Mouse (Mus musculus): ENCODE results near the gene Ndfip2. TPM values are rescaled to one million over a fixed set of nuclear protein-coding genes. Genes with fewer than 3 reads are reported as not detected.

The Ndfip2 gene
- polyA plus RNA-seq, 1 experiment from 2014 or later: 35.3 TPM

DNA sequence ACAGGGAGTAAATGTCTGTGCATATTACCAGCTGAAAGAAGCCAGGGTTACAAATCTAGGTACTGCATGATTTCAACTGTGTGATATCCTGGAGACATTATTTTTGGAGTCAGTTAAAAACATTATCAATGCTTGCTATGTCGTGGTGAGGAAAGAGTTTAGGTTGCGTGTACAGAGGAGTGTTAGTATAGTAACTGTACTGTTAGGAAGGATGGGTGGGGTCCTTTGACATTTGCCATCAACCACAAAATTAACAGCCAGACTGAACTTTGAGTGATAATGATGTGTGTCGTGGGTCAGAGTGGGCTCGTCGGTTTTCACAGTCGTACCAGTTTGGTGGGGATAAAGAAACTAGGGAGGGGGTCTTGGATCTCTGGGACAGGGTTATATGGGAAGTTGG, 13.7 kb downstream of the Ndfip2 start:
- Histone ChIP-seq H3K9me3 (ENCODE audit: control insufficient read depth, low read length) (no peaks in the 10 kb centered on the region), H3K36me3 (ENCODE audit: control insufficient read depth, insufficient read depth, low read length) (no peaks in the 10 kb centered on the region; the same call in 1 of the 2 replicates), H3K9ac (ENCODE audit: low read depth, low read length) (no peak overlapping the region), H3K4me3 (ENCODE audit: low read depth, low read length) (no peak overlapping the region), H3K4me2 (no peak overlapping the region), H3K27me3 (replicated peaks; ENCODE audit: control insufficient read depth, insufficient read depth, low read length) (no peaks in the 10 kb centered on the region), H3K4me1 (replicated peaks; ENCODE audit: control insufficient read depth, insufficient read depth, low read length) (peaks cover 4% of the 10 kb centered on the region; the same call in 1 of the 2 replicates), H3K27ac (ENCODE audit: low read depth, low read length) (no peak overlapping the region)
- 51% methylated on average over 6 of the region's 6 CpGs for WGBS
- DNase-seq (ENCODE audit: low spot score) (no peak), ATAC-seq (replicated peaks; ENCODE audit: low FRiP score) (0 out of 2 replicates have a peak, but pooled peaks have one; percentile 39)

DNA sequence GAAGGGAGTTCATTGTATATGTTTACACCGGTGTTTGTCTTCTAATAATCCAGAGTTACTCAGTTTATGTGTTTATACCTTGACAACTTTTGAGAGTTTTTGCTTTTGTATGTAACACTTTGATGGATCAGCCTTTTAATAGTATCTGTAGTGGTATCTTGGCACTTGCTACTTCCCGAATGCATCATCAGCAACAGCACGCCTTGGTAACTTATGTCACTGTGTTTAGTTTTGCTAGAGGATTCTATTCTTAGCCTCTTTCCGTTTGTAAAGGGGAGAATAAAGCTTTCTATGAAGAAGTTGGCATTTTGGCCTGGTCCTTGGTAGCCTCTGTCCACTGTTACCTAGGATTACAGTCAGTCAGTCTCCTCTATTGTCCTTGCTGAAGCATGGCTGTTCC, 14.2 kb downstream of the Ndfip2 start:
- H3K27ac ChIP-seq (ENCODE audit: low read depth, low read length): no peak overlapping the region
- DNase-seq (ENCODE audit: low spot score) (no peak), ATAC-seq (replicated peaks; ENCODE audit: low FRiP score) (no peak)
- no peak overlapping the region for H3K9ac ChIP-seq (ENCODE audit: low read depth, low read length)
- no peaks in the 10 kb centered on the region for H3K27me3 ChIP-seq (replicated peaks; ENCODE audit: control insufficient read depth, insufficient read depth, low read length)
- no peak overlapping the region for H3K4me3 ChIP-seq (ENCODE audit: low read depth, low read length)
- no peaks in the 10 kb centered on the region; the same call in 1 of the 2 replicates for H3K36me3 ChIP-seq (ENCODE audit: control insufficient read depth, insufficient read depth, low read length)
- 81% methylated on average over 4 of the region's 4 CpGs for WGBS
- H3K4me2 ChIP-seq: no peak overlapping the region
- H3K9me3 ChIP-seq (ENCODE audit: control insufficient read depth, low read length): no peaks in the 10 kb centered on the region
- H3K4me1 ChIP-seq (replicated peaks; ENCODE audit: control insufficient read depth, insufficient read depth, low read length): peaks cover 4% of the 10 kb centered on the region; the same call in 1 of the 2 replicates

DNA sequence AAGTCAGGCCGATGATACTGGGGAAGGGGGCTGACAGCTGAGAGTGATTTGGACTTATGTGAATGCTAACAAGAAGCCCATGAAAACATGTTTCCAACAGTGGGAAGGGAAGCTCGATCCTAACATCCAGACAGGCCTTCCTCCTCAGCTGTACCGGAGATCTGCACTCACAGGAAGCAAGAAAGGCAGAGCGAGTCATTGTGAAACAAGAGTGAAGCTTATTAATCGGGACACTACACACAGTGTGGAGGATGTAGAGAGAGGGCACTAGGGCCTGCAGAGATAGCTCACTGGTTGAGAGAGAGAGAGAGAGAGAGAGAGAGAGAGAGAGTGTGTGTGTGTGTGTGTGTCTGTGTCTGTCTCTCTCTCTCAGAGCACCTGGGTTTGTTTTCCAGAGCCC, 16.8 kb downstream of the Ndfip2 start:
- DNase-seq (ENCODE audit: low spot score) (no peak), ATAC-seq (replicated peaks; ENCODE audit: low FRiP score) (no peak; the same call in 1 of the 2 replicates)
- Histone ChIP-seq H3K36me3 (ENCODE audit: control insufficient read depth, insufficient read depth, low read length) (no peaks in the 10 kb centered on the region; the same call in 1 of the 2 replicates), H3K9ac (ENCODE audit: low read depth, low read length) (no peak overlapping the region), H3K27ac (ENCODE audit: low read depth, low read length) (no peak overlapping the region), H3K27me3 (replicated peaks; ENCODE audit: control insufficient read depth, insufficient read depth, low read length) (no peaks in the 10 kb centered on the region), H3K9me3 (ENCODE audit: control insufficient read depth, low read length) (no peaks in the 10 kb centered on the region), H3K4me1 (replicated peaks; ENCODE audit: control insufficient read depth, insufficient read depth, low read length) (peaks cover 4% of the 10 kb centered on the region; the same call in 1 of the 2 replicates), H3K4me2 (no peak overlapping the region), H3K4me3 (ENCODE audit: low read depth, low read length) (no peak overlapping the region)
- 68% methylated on average over 5 of the region's 5 CpGs for WGBS

DNA sequence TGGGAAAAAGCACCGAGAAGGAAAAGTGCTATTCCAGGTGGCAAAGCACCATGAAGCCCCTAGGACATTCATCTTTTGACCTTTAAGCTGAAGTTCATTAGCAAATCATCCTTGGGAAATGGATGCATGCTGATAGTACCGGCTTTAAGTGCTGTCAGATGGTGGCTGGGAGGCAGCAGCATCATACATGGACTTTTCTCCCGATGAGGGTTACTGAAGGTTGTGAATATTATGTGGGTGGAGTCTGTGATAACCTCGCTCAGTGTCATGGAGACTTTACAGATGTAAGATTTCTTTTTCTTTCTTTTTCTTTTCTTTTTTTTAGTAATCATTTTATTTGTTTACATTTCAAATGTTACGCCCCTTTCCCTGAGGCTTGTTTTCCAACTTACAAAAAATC, 18.9 kb downstream of the Ndfip2 start:
- no peaks in the 10 kb centered on the region for H3K27me3 ChIP-seq (replicated peaks; ENCODE audit: control insufficient read depth, insufficient read depth, low read length)
- H3K4me1 ChIP-seq (replicated peaks; ENCODE audit: control insufficient read depth, insufficient read depth, low read length): no peaks in the 10 kb centered on the region; the same call in 1 of the 2 replicates
- H3K9me3 ChIP-seq (ENCODE audit: control insufficient read depth, low read length): no peaks in the 10 kb centered on the region
- no peaks in the 10 kb centered on the region; the same call in 1 of the 2 replicates for H3K36me3 ChIP-seq (ENCODE audit: control insufficient read depth, insufficient read depth, low read length)
- H3K9ac ChIP-seq (ENCODE audit: low read depth, low read length): no peak overlapping the region
- H3K4me3 ChIP-seq (ENCODE audit: low read depth, low read length): no peak overlapping the region
- ATAC-seq (replicated peaks; ENCODE audit: low FRiP score): no peak
- no peak overlapping the region for H3K4me2 ChIP-seq
- 75% methylated on average over 5 of the region's 5 CpGs for WGBS
- H3K27ac ChIP-seq (ENCODE audit: low read depth, low read length): no peak overlapping the region
- DNase-seq (ENCODE audit: low spot score): no peak

DNA sequence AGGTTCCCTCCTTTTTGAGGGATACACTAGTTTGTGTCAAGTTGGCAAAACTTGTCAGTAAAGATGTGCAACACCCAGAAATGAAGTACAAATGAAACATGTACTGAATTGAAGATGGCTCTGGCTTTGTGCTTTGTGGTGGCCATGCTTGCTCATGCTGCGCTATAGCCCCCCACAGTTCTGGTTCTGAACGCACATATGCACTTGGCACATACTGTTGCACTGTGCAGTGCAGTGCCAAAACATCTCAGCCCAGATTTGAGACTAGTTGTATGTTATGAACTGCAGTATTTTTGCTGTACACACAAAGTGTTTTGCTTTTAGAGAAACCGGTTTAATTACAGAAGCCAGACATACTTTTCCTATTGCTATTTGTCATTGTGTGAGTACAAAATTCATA, 25.7 kb downstream of the Ndfip2 start:
- Histone ChIP-seq H3K36me3 (ENCODE audit: control insufficient read depth, insufficient read depth, low read length) (peaks cover 3% of the 10 kb centered on the region; the same call in 1 of the 2 replicates), H3K4me1 (replicated peaks; ENCODE audit: control insufficient read depth, insufficient read depth, low read length) (no peaks in the 10 kb centered on the region), H3K9ac (ENCODE audit: low read depth, low read length) (no peak overlapping the region), H3K27ac (ENCODE audit: low read depth, low read length) (no peak overlapping the region), H3K27me3 (replicated peaks; ENCODE audit: control insufficient read depth, insufficient read depth, low read length) (no peaks in the 10 kb centered on the region), H3K4me3 (ENCODE audit: low read depth, low read length) (no peak overlapping the region), H3K9me3 (ENCODE audit: control insufficient read depth, low read length) (no peaks in the 10 kb centered on the region), H3K4me2 (no peak overlapping the region)
- ATAC-seq (replicated peaks; ENCODE audit: low FRiP score): no peak
- no peak for DNase-seq (ENCODE audit: low spot score)
- 85% methylated on average over 3 of the region's 3 CpGs for WGBS

DNA sequence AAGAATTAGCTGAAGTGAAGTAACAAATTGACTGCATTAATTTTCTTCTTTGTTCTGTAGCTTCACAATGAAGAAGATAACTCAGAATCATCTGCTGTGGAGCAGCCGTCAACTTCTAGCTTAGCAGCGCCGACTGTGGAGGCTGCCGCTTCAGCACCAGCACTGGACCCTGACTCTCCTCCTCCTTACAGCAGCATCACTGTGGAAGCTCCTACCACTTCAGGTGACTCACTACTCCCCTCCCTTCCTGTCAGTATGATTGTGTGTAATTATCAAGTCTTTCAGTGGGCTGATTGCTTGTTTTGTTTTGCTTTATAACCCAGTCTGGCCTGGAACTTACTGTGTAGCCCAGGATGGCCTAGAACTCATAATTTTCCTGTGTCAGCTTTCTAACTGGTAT, 29.2 kb downstream of the Ndfip2 start:
- no peak overlapping the region for H3K27ac ChIP-seq (ENCODE audit: low read depth, low read length)
- H3K36me3 ChIP-seq (ENCODE audit: control insufficient read depth, insufficient read depth, low read length): peaks cover 5% of the 10 kb centered on the region; the same call in 1 of the 2 replicates
- 83% methylated on average over 4 of the region's 4 CpGs for WGBS
- DNase-seq (ENCODE audit: low spot score): no peak
- no peaks in the 10 kb centered on the region for H3K9me3 ChIP-seq (ENCODE audit: control insufficient read depth, low read length)
- no peak overlapping the region for H3K9ac ChIP-seq (ENCODE audit: low read depth, low read length)
- H3K4me3 ChIP-seq (ENCODE audit: low read depth, low read length): no peak overlapping the region
- H3K27me3 ChIP-seq (replicated peaks; ENCODE audit: control insufficient read depth, insufficient read depth, low read length): no peaks in the 10 kb centered on the region
- H3K4me2 ChIP-seq: no peak overlapping the region
- H3K4me1 ChIP-seq (replicated peaks; ENCODE audit: control insufficient read depth, insufficient read depth, low read length): no peaks in the 10 kb centered on the region
- ATAC-seq (replicated peaks; ENCODE audit: low FRiP score): no peak

DNA sequence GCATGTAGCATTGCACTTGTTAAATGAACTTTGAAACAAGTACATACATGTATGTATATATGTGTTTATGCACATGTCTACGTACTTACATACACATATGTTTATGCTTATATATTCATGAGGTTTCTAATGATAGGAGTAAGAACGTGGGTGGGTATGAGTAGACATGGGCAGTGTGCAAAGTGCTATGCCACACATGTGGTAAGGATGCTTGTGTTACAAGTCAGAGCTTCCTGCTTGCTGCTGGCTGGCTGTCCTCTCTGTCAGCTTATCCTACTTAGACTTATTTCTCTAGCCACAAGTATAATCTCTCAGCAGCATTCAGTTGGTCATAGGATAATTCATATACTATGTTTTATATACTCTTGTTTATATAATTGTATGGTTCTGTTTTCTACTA, 29.6 kb downstream of the Ndfip2 start:
- H3K27ac ChIP-seq (ENCODE audit: low read depth, low read length): no peak overlapping the region
- no peaks in the 10 kb centered on the region for H3K9me3 ChIP-seq (ENCODE audit: control insufficient read depth, low read length)
- H3K27me3 ChIP-seq (replicated peaks; ENCODE audit: control insufficient read depth, insufficient read depth, low read length): no peaks in the 10 kb centered on the region
- ATAC-seq (replicated peaks; ENCODE audit: low FRiP score) (no peak), DNase-seq (ENCODE audit: low spot score) (no peak)
- H3K4me3 ChIP-seq (ENCODE audit: low read depth, low read length): no peak overlapping the region
- peaks cover 5% of the 10 kb centered on the region; the same call in 1 of the 2 replicates for H3K36me3 ChIP-seq (ENCODE audit: control insufficient read depth, insufficient read depth, low read length)
- no peaks in the 10 kb centered on the region for H3K4me1 ChIP-seq (replicated peaks; ENCODE audit: control insufficient read depth, insufficient read depth, low read length)
- H3K4me2 ChIP-seq: no peak overlapping the region
- 79% methylated on average over 2 of the region's 2 CpGs for WGBS
- H3K9ac ChIP-seq (ENCODE audit: low read depth, low read length): no peak overlapping the region

DNA sequence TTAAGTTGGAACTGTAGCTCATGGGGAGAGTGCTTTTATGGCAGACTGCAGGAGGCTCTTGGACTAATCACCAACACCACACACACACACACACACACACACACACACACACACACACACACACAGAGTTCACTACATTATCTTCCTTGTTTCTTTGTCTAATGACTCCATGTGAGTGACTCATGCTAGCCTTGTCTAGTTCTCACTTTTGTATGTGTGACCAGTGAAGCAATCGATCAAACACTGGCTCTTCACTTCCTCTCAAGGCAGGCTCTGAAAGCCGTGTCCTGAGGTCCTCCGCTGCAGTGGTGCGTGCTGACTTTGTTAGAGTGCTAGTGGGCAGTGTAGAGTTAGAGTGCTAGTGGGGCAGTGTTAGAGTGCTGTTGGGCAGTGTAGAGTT, 30.2 kb downstream of the Ndfip2 start:
- WGBS: 82% methylated on average over 4 of the region's 4 CpGs
- H3K9ac ChIP-seq (ENCODE audit: low read depth, low read length): no peak overlapping the region
- no peak overlapping the region for H3K4me2 ChIP-seq
- H3K4me1 ChIP-seq (replicated peaks; ENCODE audit: control insufficient read depth, insufficient read depth, low read length): no peaks in the 10 kb centered on the region
- no peaks in the 10 kb centered on the region for H3K9me3 ChIP-seq (ENCODE audit: control insufficient read depth, low read length)
- H3K27ac ChIP-seq (ENCODE audit: low read depth, low read length): no peak overlapping the region
- DNase-seq (ENCODE audit: low spot score) (no peak), ATAC-seq (replicated peaks; ENCODE audit: low FRiP score) (no peak)
- H3K4me3 ChIP-seq (ENCODE audit: low read depth, low read length): no peak overlapping the region
- peaks cover 5% of the 10 kb centered on the region; the same call in 1 of the 2 replicates for H3K36me3 ChIP-seq (ENCODE audit: control insufficient read depth, insufficient read depth, low read length)
- no peaks in the 10 kb centered on the region for H3K27me3 ChIP-seq (replicated peaks; ENCODE audit: control insufficient read depth, insufficient read depth, low read length)

DNA sequence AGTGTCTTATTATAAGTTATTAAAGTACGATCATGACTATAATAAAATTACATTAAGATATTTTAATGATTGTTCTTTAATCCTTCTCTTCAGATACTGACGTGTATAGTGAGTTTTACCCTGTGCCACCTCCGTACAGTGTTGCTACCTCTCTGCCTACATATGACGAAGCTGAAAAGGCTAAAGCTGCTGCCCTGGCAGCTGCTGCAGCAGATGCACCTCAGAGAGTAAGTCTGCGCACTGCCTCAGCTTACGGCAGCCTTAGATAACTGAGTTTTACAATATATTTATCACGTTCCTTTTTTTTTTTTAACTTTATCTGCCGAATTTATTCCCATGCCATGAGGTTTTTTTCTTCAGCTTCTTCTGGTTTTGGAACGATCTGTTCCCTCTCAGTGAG, 33.8 kb downstream of the Ndfip2 start:
- WGBS: 85% methylated on average over 9 of the region's 9 CpGs
- no peaks in the 10 kb centered on the region for H3K4me1 ChIP-seq (replicated peaks; ENCODE audit: control insufficient read depth, insufficient read depth, low read length)
- H3K27me3 ChIP-seq (replicated peaks; ENCODE audit: control insufficient read depth, insufficient read depth, low read length): no peaks in the 10 kb centered on the region
- H3K9ac ChIP-seq (ENCODE audit: low read depth, low read length): no peak overlapping the region
- no peak overlapping the region for H3K4me3 ChIP-seq (ENCODE audit: low read depth, low read length)
- no peak overlapping the region for H3K27ac ChIP-seq (ENCODE audit: low read depth, low read length)
- peaks cover 5% of the 10 kb centered on the region; the same call in 1 of the 2 replicates for H3K36me3 ChIP-seq (ENCODE audit: control insufficient read depth, insufficient read depth, low read length)
- ATAC-seq (replicated peaks; ENCODE audit: low FRiP score) (no peak), DNase-seq (ENCODE audit: low spot score) (no peak)
- no peak overlapping the region for H3K4me2 ChIP-seq
- H3K9me3 ChIP-seq (ENCODE audit: control insufficient read depth, low read length): no peaks in the 10 kb centered on the region
